Mouse (Mus musculus) kidney, adult 9 months (tissue): ENCODE results near the gene Pdzrn3.

Experiments used
- DNase-seq: peaks from one replicate; pipeline ENCODE4 v3.0.0; 2022

Gene Pdzrn3

DNA sequence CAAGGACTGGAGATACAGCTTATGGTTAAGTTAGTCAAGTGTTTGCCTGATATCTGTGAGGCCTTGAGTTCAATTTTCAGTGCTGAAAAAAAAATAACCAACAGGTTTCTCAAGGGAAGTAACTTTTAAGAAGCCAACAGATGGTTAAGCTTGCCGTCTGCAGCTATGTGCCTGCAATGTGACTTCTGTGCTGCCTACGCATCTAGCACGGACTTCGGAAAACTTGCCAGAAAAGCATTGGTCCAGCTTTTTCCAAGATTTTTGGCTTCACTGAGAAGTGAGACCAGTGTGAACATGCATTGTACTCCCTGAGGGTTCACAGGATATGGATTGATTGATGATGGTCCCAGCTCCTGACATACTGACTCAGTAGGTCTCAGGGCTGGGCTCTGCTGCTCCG, 186.1 kb downstream of the Pdzrn3 start:
- DNase-seq, result no peak

- no peak for DNase-seq
Measured at GRCm38 (mm10) chr6:101187322-101187721, 190.4 kb downstream of the Pdzrn3 start.

DNA sequence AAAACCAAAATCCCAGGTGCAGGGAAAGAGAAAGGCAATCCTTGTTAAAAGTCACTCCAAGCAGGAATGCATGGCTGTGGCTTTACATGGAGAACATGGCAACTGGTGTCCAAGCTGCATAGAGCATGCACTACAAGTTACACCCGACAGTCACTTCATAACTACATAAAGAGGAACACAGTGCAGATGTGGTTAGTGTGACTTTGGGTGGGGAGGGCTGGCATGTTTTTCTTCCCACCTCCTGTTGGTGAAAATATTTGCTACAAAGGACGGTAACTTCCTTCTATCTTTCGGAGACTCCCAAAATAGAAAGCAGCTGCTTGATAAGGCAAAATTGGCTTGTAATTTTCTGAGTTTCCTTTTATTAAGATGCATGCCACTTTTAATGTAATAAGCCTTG, 190.8 kb downstream of the Pdzrn3 start:
- DNase-seq, result no peak

DNA sequence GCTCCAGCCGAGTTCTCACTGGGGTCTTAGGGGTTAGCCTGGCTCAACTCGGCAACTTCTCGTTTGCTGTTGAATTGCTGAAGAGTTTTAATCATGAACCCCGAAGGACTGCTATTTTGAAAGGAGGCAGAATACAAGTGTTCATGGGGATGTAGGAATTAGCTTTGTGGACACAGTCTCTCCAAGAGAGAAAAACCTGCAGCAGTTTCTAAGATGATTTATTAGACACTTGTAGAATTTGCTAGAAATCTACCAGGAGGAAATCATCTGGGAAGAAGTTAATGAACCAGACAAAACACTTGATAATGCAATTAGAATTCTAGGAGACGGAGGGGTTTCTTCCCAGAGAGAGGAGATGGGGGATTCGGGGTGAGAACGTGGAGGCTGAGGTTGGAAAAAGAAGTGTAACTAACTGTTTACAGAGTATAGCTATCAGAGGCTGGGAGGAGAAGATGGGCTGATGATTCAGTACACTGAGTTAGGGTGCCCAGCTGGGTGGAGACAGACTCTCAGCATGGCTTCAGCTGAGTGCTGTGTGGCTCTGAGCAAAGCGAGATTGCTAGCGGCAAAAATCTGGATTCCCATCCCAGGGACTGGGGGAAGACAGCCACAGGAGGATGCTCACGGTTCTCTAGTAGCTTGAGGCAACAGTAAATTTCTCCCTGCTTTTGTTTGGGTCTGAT, 193.5 kb downstream of the Pdzrn3 start:
- DNase-seq, result no peak

- DNase-seq, result no peak
Measured at GRCm38 (mm10) chr6:101170699-101171098, 207.0 kb downstream of the Pdzrn3 start.

DNA sequence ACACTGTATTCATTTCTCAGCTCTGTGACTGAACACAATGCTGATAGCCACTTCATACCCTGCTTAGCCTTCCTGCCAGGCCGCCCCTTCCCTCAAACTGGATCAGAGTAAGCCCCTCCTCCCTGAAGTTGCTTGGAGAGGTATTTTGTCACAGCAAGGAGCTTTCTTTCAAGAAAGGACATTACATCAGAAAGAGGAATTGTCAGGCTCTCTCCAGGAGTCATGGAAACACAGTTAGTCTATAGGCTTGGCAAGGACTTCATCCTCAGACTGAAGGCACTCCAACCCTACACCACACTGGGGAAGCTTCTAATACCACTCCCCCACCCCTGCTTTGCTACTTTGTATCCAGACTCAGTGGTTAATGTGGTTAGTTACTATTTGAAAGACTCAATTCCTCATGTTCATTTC, 224.2 kb downstream of the Pdzrn3 start:
- DNase-seq, result no peak

- DNase-seq, result no peak
Measured at GRCm38 (mm10) chr6:101135368-101135767, 242.3 kb downstream of the Pdzrn3 start.

DNA sequence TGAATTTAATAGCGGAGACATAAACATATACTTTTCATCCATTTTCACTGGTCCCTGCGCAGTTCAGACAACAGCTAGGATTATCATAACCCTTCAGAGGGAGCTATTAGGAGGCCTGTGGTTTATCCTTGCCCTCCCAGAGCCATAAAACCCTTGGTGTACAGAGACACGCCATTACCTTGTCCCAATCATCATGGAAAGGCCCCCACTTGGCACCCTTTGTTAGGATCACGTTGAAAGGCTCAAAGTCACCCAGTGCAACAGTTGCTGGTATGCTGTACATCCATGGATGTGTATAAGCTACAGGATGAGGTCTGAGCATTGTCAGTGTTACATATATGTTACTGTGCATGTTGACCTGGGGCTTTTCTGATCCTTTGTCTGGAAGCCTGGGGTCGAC, 252.3 kb downstream of the Pdzrn3 start:
- DNase-seq, result no peak

DNA sequence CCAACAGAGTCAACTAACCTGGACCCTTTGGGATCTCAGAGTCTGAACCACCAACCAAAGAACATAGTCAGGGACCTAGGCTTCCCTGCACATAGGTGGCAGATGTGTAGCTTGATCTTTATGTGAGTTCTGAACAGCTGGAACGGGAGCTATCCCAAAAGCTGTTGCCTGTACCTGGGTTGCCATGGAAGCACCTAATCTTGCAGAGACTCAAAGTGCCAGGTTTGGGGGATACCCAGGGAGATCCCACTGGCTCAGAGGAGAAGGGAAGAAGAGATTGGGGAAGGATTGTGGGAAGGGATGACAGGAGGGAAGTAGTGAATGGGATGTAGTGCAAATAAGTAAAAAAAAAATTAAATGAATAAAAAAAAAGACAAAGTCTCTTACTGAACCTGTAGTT, 268.7 kb downstream of the Pdzrn3 start:
- no peak for DNase-seq

DNA sequence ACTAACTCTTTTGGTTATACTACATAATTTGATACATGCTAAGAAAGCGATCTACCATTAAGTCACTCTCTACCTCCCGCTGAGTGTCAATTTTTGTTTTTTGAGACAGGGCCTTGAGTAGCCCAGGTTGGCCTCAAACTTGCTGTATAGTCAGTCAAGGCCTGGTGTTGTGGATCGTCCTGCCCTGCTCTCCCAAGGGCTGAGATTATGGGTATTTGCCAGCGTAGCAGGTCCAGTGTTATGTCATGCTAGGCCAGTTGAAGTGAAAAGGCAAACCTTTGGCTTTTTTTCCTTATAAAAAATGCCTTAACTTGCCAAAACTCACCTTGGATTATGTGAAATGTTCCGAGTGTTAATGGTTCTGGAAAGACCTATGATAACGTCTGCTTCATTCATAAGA, 274.2 kb downstream of the Pdzrn3 start:
- peak; percentile 52 for DNase-seq

DNA sequence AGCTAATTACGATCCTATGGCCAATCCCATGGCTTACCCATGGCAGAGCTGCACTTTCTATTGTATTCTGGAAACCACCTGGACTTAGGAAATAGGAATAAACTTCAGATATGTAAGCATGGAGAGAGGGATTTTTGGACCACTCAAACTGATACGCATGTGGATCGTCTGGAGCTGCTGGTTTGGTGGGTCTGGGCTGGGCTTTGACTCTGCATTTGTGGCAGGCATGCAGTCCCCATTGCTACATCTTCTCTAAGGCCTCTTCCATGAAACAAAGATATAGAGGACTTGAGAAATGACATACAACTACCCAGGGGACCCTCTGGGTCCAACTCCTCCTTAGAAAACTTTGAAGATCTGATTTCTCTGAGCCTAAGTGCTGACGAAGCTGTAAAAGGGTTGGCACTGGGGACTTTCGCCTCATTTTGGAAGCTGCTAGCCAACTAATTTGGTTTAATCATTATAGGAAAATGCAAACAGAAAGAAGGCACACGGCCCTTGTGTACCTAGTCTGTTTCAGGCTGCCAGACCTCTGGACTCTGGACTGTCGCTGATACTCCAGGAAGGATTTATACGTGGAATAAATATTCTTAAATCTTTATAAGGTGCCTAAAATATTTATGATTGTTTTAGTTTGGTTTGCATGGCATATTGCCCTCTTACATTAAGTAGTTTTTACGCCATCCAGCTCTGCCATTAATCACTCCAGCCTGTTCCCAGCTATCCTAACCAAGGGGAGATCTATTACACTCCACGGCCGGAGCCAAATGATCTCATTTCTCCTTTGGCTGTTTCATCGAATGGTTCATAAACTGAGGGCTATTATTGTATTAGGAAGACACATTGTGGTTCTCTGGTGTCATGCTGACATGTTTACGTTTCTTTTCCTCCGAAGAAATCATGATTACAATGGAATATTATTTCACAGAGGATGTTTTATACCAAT, 275.7 kb downstream of the Pdzrn3 start:
- DNase-seq, result peak; percentile 91
